Mouse (Mus musculus) thymus, postnatal 14 days (tissue): ENCODE measurements at regions not wholly inside any gene's neighbourhood (a gene's known extent, or its start where the extent isn't known, plus 50 kb on each side); places are given as distances from the start of the nearest gene placed in this dataset.
A peak's percentile ranks its signal among the peaks of the same experiment; 100 is the strongest.

Experiments
- DNase-seq: peaks from one replicate; pipeline ENCODE4 v3.0.0; 2021

DNA sequence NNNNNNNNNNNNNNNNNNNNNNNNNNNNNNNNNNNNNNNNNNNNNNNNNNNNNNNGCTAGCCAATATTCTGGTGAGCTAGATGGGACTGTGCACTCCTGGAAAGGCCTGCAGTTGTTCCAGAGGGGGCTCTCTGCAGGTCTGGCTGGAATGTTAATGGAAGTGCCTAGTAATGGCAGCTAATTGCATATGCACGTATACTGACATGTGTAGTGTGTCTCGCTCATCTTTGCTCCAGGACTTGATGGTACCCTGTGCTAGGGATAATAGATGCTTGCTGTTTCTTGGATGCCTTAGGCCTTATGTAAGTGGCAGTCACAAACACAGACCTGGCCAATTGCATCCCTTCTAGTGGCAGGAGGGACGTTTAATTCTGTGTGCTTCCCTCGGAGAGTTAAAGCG, 560.0 kb upstream of the 3110018I06Rik start:
- no peak for DNase-seq

GRCm38 (mm10) chr12:106929161-106929560, 559.3 kb upstream of the 3110018I06Rik start:
- DNase-seq = no peak

GRCm38 (mm10) chr12:106931591-106931990, 556.8 kb upstream of the 3110018I06Rik start:
- DNase-seq = no peak

GRCm38 (mm10) chr12:106939381-106939780, 549.1 kb upstream of the 3110018I06Rik start:
- no peak for DNase-seq

DNA sequence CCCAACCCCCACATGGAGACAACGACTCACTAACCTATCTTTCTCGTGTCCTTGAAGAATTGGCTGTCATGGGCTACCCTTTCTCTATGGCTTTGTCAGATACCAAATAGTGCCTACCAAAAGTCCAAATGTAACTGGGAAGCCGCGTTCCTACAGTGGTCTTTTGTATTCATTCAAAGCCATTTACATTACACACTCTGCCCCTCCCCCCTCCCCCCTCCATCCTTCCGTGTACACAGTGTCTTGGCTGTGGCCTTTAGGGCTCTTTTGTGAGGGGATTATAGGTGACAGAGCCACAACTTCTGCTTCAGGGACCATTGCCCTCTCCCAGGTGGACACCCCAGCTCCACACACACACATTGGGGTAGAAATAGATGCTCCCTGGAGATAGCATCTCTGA, 544.6 kb upstream of the 3110018I06Rik start:
- no peak for DNase-seq

GRCm38 (mm10) chr12:106952621-106953020, 535.8 kb upstream of the 3110018I06Rik start:
- DNase-seq = no peak

DNA sequence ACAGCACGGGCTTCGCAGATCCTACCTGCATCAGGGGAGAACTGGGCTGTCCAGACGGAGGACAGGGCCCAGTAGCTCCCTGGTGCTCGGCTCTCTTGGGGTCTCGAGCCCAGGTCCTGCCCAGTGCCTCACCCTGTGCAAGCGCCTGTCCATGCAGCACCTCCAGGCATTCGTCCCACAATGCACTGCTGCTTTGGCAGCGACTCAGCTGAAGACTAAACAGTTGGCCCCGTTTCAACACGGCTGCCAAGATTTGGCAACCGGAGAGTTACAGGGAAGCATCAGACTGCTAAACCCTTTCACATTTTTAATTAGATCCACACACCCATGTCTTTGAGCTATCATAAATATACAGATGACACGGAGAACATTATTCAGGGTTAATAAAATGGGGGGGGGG, 532.7 kb upstream of the 3110018I06Rik start:
- DNase-seq = no peak

GRCm38 (mm10) chr12:106956266-106956665, 532.2 kb upstream of the 3110018I06Rik start:
- no peak for DNase-seq

- DNase-seq = no peak
Measured at GRCm38 (mm10) chr12:106961991-106962390, 526.4 kb upstream of the 3110018I06Rik start.

DNA sequence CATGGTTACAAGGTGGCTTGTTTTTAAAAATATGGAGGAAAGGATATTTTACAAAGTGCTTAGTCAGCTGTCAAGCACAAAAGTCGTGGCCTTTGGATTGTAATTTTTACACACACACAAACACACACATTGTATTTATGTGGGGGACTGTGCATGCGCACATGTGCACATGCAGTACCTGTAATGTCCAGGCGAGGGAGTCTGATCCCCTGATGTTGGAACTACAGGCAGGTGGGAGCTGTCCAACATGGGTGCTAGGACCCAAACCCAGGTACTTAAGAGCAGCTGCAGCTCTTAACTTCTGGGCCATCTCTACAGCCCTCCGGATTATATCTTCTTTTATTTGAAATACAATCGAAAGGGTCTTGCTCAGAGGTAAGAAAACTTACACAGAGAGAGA, 524.7 kb upstream of the 3110018I06Rik start:
- DNase-seq = peak; percentile 62

- no peak for DNase-seq
Measured at GRCm38 (mm10) chr12:106969873-106970272, 518.6 kb upstream of the 3110018I06Rik start.

- DNase-seq = no peak
Measured at GRCm38 (mm10) chr12:106992421-106992820, 496.0 kb upstream of the 3110018I06Rik start.

GRCm38 (mm10) chr12:106993011-106993410, 495.4 kb upstream of the 3110018I06Rik start:
- DNase-seq = no peak

DNA sequence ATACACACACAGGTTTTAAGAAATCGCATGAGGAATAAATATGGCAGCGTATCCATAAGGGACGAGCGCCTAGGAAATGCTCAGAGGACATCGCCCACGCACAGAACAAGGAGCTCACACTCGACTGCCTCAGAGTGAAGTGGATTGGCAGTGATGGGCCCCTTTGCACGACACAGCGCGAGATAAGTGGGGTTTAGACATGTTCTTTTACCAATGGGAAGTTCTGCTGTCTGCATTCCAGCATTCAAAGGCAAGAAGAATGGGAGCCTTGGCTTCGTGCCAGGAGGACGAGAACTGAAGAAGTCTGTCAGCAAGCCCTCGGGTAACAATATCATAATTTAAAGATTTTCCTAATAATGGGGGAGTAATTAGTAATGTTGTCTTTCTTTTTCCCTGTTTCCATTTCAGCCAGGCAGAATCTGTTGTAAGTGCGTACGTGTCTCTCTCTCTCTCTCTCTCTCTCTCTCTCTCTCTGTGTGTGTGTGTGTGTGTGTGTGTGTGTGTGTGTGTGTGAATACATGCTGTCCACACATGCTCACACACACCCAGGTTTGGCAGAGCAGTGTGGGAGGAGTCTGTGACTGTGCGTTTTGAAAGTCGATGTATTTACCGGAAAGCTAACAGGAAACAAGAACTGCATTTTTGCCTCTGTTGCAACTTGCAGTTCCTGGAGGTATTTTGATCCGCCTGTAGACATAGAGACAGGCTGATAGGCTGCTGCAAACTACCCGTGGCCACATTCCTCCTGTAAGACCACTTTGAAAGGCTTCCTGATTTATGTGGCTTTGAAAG, 477.2 kb upstream of the 3110018I06Rik start:
- peak; percentile 61 for DNase-seq

- DNase-seq = peak; percentile 58
Measured at GRCm38 (mm10) chr12:107016801-107017200, 471.6 kb upstream of the 3110018I06Rik start.

DNA sequence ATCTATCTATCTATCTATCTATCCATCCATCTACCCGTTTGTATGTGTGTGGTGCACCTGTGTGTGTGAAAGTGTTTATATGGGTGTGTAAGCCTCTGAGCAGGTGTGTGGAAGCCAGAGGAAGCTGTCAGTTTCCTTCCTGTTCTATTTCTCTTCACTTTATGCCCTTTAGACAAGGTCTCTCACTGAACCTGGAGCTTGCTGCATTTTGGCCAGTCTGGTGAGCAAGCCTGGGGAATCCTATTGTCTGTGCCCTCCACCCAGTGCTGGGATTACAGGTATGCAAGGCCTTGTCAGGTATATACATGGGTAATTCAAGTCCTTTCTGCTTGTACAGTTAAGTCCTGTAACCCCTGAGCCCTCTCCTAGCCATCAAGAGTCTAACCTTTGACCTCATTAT, 466.6 kb upstream of the 3110018I06Rik start:
- DNase-seq = peak; percentile 35

DNA sequence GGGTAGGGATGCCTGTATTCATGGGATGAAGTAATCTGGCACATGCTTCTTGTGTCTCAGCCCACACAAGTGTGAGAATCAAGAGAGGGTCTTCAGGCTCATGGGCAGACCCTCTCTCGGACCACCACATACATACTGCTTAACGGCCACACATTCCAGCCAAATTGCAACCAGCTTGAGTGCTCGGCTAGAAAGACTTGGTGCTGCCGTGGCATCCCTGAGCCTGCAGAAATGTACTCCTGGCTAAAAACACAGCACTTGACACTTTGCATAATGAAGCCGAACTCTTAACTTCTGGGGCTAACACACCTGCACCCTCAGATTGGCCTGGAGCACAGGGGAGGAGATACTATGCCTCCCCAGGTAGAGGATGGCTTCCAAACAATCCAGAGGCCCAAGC, 461.6 kb upstream of the 3110018I06Rik start:
- no peak for DNase-seq

GRCm38 (mm10) chr12:107027842-107028549, 460.4 kb upstream of the 3110018I06Rik start:
- no peak for DNase-seq

GRCm38 (mm10) chr12:107028985-107029384, 459.4 kb upstream of the 3110018I06Rik start:
- no peak for DNase-seq

DNA sequence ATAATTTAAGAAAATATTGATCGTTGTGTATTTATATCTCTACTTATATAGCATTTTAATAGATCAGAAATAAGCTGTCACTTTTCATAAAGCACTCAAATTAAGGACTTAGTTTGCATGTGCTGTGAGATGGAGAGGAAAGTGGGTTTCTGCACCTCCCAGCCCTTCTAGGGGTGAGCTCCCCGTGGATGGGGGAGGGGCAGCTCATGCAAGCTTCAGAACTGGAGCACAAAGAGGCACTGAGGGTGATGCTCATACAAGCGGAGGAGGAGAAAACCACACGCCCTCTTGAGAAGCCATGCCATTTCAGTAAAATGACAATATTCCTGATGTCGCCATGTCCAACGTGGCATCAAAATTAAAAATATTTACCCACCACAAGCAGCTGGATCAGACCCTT, 452.1 kb upstream of the 3110018I06Rik start:
- peak; percentile 63 for DNase-seq

- no peak for DNase-seq
Measured at GRCm38 (mm10) chr12:107041927-107042652, 446.3 kb upstream of the 3110018I06Rik start.

DNA sequence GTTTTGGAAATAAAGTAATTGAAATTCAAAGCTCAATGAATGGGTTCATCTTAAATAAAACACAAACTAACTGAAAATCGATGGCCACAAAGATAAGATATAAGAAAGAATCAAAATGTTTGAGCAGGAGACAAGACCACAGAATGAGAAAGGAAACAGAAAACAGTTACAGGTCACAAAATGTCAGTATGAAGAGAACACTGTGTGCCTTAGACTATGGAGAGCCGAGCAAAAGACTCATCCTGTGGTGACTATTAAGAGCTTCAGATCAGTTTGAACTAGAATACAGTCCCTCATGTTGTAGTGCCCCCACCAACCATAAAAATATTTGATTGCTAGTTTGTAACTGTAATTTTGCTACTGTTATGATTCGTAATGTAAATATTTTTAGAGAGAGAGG, 441.9 kb upstream of the 3110018I06Rik start:
- DNase-seq = no peak

- peak; percentile 76 for DNase-seq
Measured at GRCm38 (mm10) chr12:107047059-107047531, 441.3 kb upstream of the 3110018I06Rik start.
